Mouse (Mus musculus): ENCODE results near the gene Vmn1r193.
"Not testable (repeated sequence)": the region's sequence is repeated elsewhere in the genome, so short reads cannot be mapped to it uniquely, and the experiment has no call there.

The Vmn1r193 gene

GRCm38 (mm10) chr13:22223060-22223459 lies at the start of gene Vmn1r193:
Gene Vmn1r193, minus strand, starts transcription at chr13:22223160.
- CTCF ChIA-PET = not testable (repeated sequence)

GRCm38 (mm10) chr13:22271721-22272120 lies 48.8 kb upstream of the Vmn1r193 start:
- CTCF ChIA-PET = no interaction called here

DNA sequence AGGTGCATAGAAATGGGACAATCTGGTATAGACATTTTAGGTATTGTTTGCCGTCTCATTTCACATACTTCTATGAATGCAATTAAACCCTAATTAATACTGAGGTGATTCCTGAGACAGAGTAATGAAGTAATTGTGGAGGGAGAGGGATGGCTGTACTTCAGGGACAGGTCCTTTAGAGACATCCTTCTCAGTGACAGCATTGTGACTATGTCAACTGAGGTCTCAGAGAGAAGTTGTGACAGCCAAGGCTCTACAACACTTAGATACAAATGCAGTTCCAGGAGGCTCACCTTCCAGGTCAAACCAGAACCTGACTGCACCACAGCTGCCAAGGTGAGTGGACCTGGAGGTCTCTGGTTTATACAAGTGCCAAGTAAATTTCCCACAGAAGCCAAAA lies 47.3 kb upstream of the Vmn1r193 start, which contains the start of gene Vmn1r195:
TSS of gene Vmn1r195 (plus strand) at position 301 of the 400 bp plus-strand sequence.
- CTCF ChIA-PET = not testable (repeated sequence)

DNA sequence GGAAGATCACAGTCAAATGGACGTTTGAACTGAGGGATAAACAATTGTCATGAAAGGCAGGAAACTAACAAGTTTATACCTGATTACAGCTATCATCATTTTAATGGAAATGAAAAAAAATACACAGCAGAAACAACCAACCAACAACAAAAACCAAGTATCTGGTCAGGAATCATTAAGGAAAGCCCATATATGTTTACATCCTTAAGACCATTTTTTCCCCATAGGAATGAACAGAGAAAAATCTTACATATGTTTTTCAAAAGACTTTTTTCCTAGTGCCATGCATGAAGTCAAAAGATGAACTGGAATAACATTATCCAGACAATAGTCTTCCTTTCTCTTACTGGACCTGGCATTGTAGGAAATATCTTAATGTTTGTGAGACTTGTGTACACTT lies 21.0 kb upstream of the Vmn1r193 start, which contains the start of gene Vmn1r194:
TSS of gene Vmn1r194 (plus strand) at position 301 of the 400 bp plus-strand sequence.
- CTCF ChIA-PET = no interaction called here

- CTCF ChIA-PET = not testable (repeated sequence)
These were observed 30.2 kb downstream of the Vmn1r193 start for GRCm38 (mm10) chr13:22192756-22193155.

GRCm38 (mm10) chr13:22191041-22191440 lies 31.9 kb downstream of the Vmn1r193 start, which contains the start of gene Vmn1r192:
Gene Vmn1r192, minus strand, starts transcription at chr13:22191141.
- CTCF ChIA-PET = no interaction called here

- CTCF ChIA-PET = no interaction called here
These were observed 32.6 kb downstream of the Vmn1r193 start for GRCm38 (mm10) chr13:22190385-22190784.

DNA sequence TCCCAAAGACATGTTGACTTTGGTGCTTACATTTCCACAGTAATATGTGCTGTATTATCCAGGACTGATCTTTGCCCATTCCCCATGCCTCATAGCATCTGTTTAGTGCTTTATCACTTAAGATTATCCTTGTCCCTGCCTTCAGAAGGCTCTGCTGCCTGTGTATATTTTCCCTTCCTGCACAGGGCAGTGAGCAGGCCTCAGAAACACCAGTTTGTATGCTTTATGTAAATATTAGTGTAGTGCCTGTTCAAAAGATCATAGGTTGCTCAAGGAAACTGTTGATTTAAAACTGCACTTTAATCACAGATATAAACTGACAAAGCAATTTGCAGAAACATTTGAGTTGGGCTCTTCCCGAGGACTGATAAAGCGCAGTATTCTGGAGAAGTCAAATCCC lies 33.6 kb downstream of the Vmn1r193 start:
- CTCF ChIA-PET = no interaction called here

- CTCF ChIA-PET = no interaction called here
These were observed 39.1 kb downstream of the Vmn1r193 start, which contains the start of gene Vmn1r191 for GRCm38 (mm10) chr13:22183869-22184268. Gene Vmn1r191, minus strand, starts transcription at chr13:22183969.

GRCm38 (mm10) chr13:22168416-22168815 lies 54.5 kb downstream of the Vmn1r193 start:
- CTCF ChIA-PET = no interaction called here
